Mouse (Mus musculus): Measurements from ENCODE around the gene Kbtbd3.

Kbtbd3 gene

GRCm38 (mm10) chr9:4309351-4310085, at the start of gene Kbtbd3, which contains the start of gene Aasdhppt:
Kbtbd3 (plus strand) TSS chr9:4309833.
Aasdhppt (minus strand) TSS chr9:4309471.
- DNase-seq (ENCODE audit: low read depth, low spot score) = peak; percentile 100

- DNase-seq (ENCODE audit: low read depth, low spot score) = peak; percentile 41
These were observed 49.5 kb upstream of the Kbtbd3 start for GRCm38 (mm10) chr9:4259841-4260745.

GRCm38 (mm10) chr9:4260746-4261090, 48.9 kb upstream of the Kbtbd3 start:
- DNase-seq (ENCODE audit: low read depth, low spot score) = no peak

GRCm38 (mm10) chr9:4266881-4267280, 42.8 kb upstream of the Kbtbd3 start:
- DNase-seq (ENCODE audit: low read depth, low spot score) = no peak

GRCm38 (mm10) chr9:4283850-4284249, 25.8 kb upstream of the Kbtbd3 start:
- no peak for DNase-seq (ENCODE audit: low read depth, low spot score)

GRCm38 (mm10) chr9:4300466-4300865, 9.2 kb upstream of the Kbtbd3 start:
- no peak for DNase-seq (ENCODE audit: low read depth, low spot score)

GRCm38 (mm10) chr9:4304867-4305266, 4.8 kb upstream of the Kbtbd3 start:
- DNase-seq (ENCODE audit: low read depth, low spot score) = no peak

- no peak for DNase-seq (ENCODE audit: low read depth, low spot score)
These were observed 844 bp upstream of the Kbtbd3 start for GRCm38 (mm10) chr9:4308628-4309350.

- DNase-seq (ENCODE audit: low read depth, low spot score) = peak; percentile 6
These were observed 1.1 kb downstream of the Kbtbd3 start for GRCm38 (mm10) chr9:4310706-4311105.

- DNase-seq (ENCODE audit: low read depth, low spot score) = peak; percentile 32
These were observed 1.5 kb downstream of the Kbtbd3 start for GRCm38 (mm10) chr9:4311162-4311561.

- DNase-seq (ENCODE audit: low read depth, low spot score) = no peak
These were observed 4.3 kb downstream of the Kbtbd3 start for GRCm38 (mm10) chr9:4313946-4314345.

- no peak for DNase-seq (ENCODE audit: low read depth, low spot score)
These were observed 6.1 kb downstream of the Kbtbd3 start for GRCm38 (mm10) chr9:4315746-4316145.

GRCm38 (mm10) chr9:4318939-4319721, 9.5 kb downstream of the Kbtbd3 start:
- DNase-seq (ENCODE audit: low read depth, low spot score) = no peak

- no peak for DNase-seq (ENCODE audit: low read depth, low spot score)
These were observed 43.5 kb downstream of the Kbtbd3 start for GRCm38 (mm10) chr9:4353163-4353562.

GRCm38 (mm10) chr9:4375828-4376639, 66.4 kb downstream of the Kbtbd3 start, which contains the start of gene Msantd4:
Msantd4 (plus strand) TSS chr9:4376562.
- DNase-seq (ENCODE audit: low read depth, low spot score) = peak; percentile 96

GRCm38 (mm10) chr9:4376640-4377120, 67.0 kb downstream of the Kbtbd3 start:
- DNase-seq (ENCODE audit: low read depth, low spot score) = no peak
